Mouse (Mus musculus) ES-Bruce4 (cell line): ENCODE data around the gene Srarp.

Experiments
- CTCF ChIP-seq: IDR thresholded peaks from one replicate; pipeline ENCODE4 v1.8.1; 2011; ENCODE audit warnings: low read depth, low read length
- EP300 ChIP-seq: IDR thresholded peaks from 2 replicates; pipeline ENCODE4 v1.6.1; 2011; ENCODE audit warnings: low read depth, low read length; ENCODE audit not compliant: insufficient read depth
- POLR2A ChIP-seq: IDR thresholded peaks from one replicate; pipeline ENCODE4 v1.8.1; 2011; ENCODE audit warnings: low read length; ENCODE audit not compliant: insufficient read depth

- no peak for TF ChIP-seq POLR2A
- no peak for TF ChIP-seq CTCF
- no peak for TF ChIP-seq EP300
Observed at GRCm38 (mm10) chr4:141426796-141427745, 8.8 kb downstream of the Srarp start.
